Mouse (Mus musculus): ENCODE data around the gene Clpsl2. TPM values are rescaled to one million over a fixed set of nuclear protein-coding genes. Genes with fewer than 3 reads are reported as not detected.

Clpsl2 gene
- polyA plus RNA-seq (2012; fragmentation: generic; extraction: Trizol), result not detected
- long read RNA-seq, experiment 1, result 0 reads
- long read RNA-seq, experiment 2, result 0 reads

- TF ChIP-seq MYOG (IDR thresholded peaks at IDR 0.05; ENCODE audit: control insufficient read depth, extremely low read depth, insufficient read length) (no peak), CEBPB (IDR thresholded peaks at IDR 0.05; ENCODE audit: low read depth) (no peak), CTCF (IDR thresholded peaks at IDR 0.05; ENCODE audit: control insufficient read depth, insufficient read depth, insufficient read length) (no peak), MYOD1 (IDR thresholded peaks at IDR 0.05; ENCODE audit: control insufficient read depth, insufficient read length, low read depth) (no peak), MAX (IDR thresholded peaks at IDR 0.05) (no peak), FOSL1 (IDR thresholded peaks at IDR 0.05; ENCODE audit: insufficient read depth, low read length, poor library complexity, severe bottlenecking) (no peak), USF1 (IDR thresholded peaks at IDR 0.05; ENCODE audit: low read depth) (no peak)
- Histone ChIP-seq H3K79me2 (ENCODE audit: control insufficient read depth, insufficient read depth) (no peaks in the 10 kb centered on the region), H3K79me3 (ENCODE audit: low read depth) (no peaks in the 10 kb centered on the region), H3K27me3 (ENCODE audit: control insufficient read depth, insufficient read depth, insufficient read length) (peaks cover 15% of the 10 kb centered on the region), H3K4me3 (ENCODE audit: insufficient read depth, poor library complexity, severe bottlenecking) (no peak within 1 kb of the TSS), H3K36me3 (ENCODE audit: control insufficient read depth, insufficient read depth) (no peaks in the 10 kb centered on the region), H3ac (ENCODE audit: control insufficient read depth, insufficient read length, low read depth) (no peak within 1 kb of the TSS)
These were observed at the start of gene Clpsl2 for GRCm38 (mm10) chr17:28549111-28549510. Clpsl2 (plus strand) TSS chr17:28549411.

DNA sequence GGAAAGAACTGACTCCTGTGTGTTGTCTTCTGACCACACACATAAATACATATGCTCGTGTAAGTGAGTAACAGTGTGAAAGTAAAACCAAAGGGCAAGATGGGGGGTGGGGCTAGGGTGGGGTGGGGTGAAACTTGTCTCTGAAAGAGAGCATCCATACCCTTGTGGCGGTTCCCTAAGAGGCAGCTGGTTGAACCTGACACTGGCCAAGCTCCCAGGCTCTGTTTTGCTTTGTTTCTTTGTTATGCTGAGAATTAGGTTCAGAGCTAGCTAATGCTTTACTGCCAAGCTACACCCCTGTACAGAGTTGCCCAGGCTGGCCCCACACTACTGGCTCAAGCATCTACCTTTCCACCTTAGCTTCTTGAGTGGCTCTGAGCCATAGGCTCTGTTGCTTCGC is 48.7 kb upstream of the Clpsl2 start:
- no peak overlapping the region for H3K4me3 ChIP-seq (ENCODE audit: insufficient read depth, poor library complexity, severe bottlenecking)
- no peaks in the 10 kb centered on the region for H3K79me3 ChIP-seq (ENCODE audit: low read depth)
- no peak overlapping the region for H3ac ChIP-seq (ENCODE audit: control insufficient read depth, insufficient read length, low read depth)
- H3K36me3 ChIP-seq (ENCODE audit: control insufficient read depth, insufficient read depth), result no peaks in the 10 kb centered on the region
- TF ChIP-seq USF1 (IDR thresholded peaks at IDR 0.05; ENCODE audit: low read depth) (no peak), MYOD1 (IDR thresholded peaks at IDR 0.05; ENCODE audit: control insufficient read depth, insufficient read length, low read depth) (no peak), FOSL1 (IDR thresholded peaks at IDR 0.05; ENCODE audit: insufficient read depth, low read length, poor library complexity, severe bottlenecking) (no peak), CTCF (IDR thresholded peaks at IDR 0.05; ENCODE audit: control insufficient read depth, insufficient read depth, insufficient read length) (no peak), MAX (IDR thresholded peaks at IDR 0.05) (no peak), MYOG (IDR thresholded peaks at IDR 0.05; ENCODE audit: control insufficient read depth, extremely low read depth, insufficient read length) (no peak), CEBPB (IDR thresholded peaks at IDR 0.05; ENCODE audit: low read depth) (no peak)
- H3K79me2 ChIP-seq (ENCODE audit: control insufficient read depth, insufficient read depth), result no peaks in the 10 kb centered on the region
- no peaks in the 10 kb centered on the region for H3K27me3 ChIP-seq (ENCODE audit: control insufficient read depth, insufficient read depth, insufficient read length)

DNA sequence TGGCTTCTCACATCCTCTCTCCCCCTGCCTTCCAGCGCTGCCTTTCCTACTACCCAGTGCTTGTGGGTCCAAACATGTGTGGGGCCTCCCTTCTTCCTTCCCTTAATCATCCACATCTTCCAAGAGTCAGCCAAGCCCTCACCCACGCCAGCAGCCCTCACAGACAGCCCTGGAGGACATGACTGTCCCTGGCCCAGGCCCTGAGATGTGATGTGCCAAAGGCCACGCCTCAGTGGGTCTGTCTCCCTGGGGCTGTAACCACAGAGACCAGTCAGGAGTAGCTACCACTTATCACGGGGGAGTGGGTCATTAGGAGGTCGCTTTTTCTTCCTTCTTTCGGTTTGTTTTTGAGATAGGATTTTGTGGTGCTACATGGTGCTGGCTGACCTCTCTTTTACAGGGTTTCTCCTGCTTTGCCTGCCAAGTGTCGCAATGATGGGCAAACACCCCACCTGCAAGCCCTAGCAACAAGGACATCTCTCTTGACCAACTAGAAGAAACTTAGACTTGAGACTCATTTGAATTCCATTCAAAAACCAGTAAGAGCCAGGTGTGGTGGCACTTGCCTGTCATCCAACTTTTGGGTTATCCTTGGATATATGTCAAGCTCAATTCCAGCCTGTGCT is 46.9 kb upstream of the Clpsl2 start:
- TF ChIP-seq MAX (IDR thresholded peaks at IDR 0.05), result no peak
- TF ChIP-seq USF1 (IDR thresholded peaks at IDR 0.05; ENCODE audit: low read depth), result no peak
- no peak for TF ChIP-seq MYOG (IDR thresholded peaks at IDR 0.05; ENCODE audit: control insufficient read depth, extremely low read depth, insufficient read length)
- no peak for TF ChIP-seq CTCF (IDR thresholded peaks at IDR 0.05; ENCODE audit: control insufficient read depth, insufficient read depth, insufficient read length)
- H3K36me3 ChIP-seq (ENCODE audit: control insufficient read depth, insufficient read depth), result no peaks in the 10 kb centered on the region
- no peaks in the 10 kb centered on the region for H3K79me2 ChIP-seq (ENCODE audit: control insufficient read depth, insufficient read depth)
- H3K4me3 ChIP-seq (ENCODE audit: insufficient read depth, poor library complexity, severe bottlenecking), result no peak overlapping the region
- H3K79me3 ChIP-seq (ENCODE audit: low read depth), result no peaks in the 10 kb centered on the region
- no peaks in the 10 kb centered on the region for H3K27me3 ChIP-seq (ENCODE audit: control insufficient read depth, insufficient read depth, insufficient read length)
- no peak overlapping the region for H3ac ChIP-seq (ENCODE audit: control insufficient read depth, insufficient read length, low read depth)

DNA sequence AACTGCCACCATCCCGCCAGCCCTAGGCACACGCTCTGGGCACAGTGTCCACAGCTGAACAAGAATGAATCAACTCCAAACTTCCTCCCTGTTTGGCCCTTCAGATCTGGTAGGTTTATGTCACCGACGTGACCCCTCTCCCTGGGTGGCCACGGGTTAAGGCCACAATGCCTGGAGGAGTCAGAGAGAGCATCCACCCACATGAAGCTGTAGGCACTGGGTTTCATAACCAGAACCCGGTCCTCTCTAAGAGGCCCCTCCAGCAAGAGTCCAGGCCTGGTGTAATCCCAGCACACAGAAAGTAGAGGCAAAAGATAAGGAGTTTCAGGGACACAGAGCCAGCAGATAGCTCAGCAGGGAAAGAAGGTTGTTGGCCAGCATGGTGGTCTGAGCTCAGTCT is 45.0 kb upstream of the Clpsl2 start:
- Histone ChIP-seq H3K36me3 (ENCODE audit: control insufficient read depth, insufficient read depth) (no peaks in the 10 kb centered on the region), H3K27me3 (ENCODE audit: control insufficient read depth, insufficient read depth, insufficient read length) (no peaks in the 10 kb centered on the region), H3ac (ENCODE audit: control insufficient read depth, insufficient read length, low read depth) (no peak overlapping the region), H3K79me3 (ENCODE audit: low read depth) (no peaks in the 10 kb centered on the region), H3K79me2 (ENCODE audit: control insufficient read depth, insufficient read depth) (no peaks in the 10 kb centered on the region), H3K4me3 (ENCODE audit: insufficient read depth, poor library complexity, severe bottlenecking) (no peak overlapping the region)
- TF ChIP-seq MYOD1 (IDR thresholded peaks at IDR 0.05; ENCODE audit: control insufficient read depth, insufficient read length, low read depth), result no peak
- no peak for TF ChIP-seq FOSL1 (IDR thresholded peaks at IDR 0.05; ENCODE audit: insufficient read depth, low read length, poor library complexity, severe bottlenecking)

DNA sequence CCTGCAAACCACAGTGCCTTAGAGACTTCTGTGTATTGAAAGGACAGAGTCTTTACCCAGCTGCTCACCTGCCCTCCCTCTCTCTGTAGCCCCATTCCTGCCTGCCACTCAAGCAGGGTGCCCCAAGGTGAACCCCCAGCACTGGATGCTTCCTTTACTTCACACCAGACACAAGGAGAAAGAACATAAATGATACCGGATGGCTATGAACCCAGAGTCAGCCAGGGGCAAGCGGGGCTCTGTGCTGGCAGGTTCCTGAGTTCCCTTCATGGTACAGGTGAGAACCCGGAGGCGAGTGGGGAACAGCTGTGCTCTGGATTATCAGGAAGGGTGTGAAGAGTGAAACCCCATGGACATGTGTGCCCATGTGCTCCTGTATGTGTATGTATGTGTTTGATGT is 43.6 kb upstream of the Clpsl2 start:
- H3K79me2 ChIP-seq (ENCODE audit: control insufficient read depth, insufficient read depth), result no peaks in the 10 kb centered on the region
- no peak overlapping the region for H3K4me3 ChIP-seq (ENCODE audit: insufficient read depth, poor library complexity, severe bottlenecking)
- no peaks in the 10 kb centered on the region for H3K79me3 ChIP-seq (ENCODE audit: low read depth)
- no peaks in the 10 kb centered on the region for H3K27me3 ChIP-seq (ENCODE audit: control insufficient read depth, insufficient read depth, insufficient read length)
- no peak for TF ChIP-seq MYOG (IDR thresholded peaks at IDR 0.05; ENCODE audit: control insufficient read depth, extremely low read depth, insufficient read length)
- no peak for TF ChIP-seq MYOD1 (IDR thresholded peaks at IDR 0.05; ENCODE audit: control insufficient read depth, insufficient read length, low read depth)
- TF ChIP-seq CTCF (IDR thresholded peaks at IDR 0.05; ENCODE audit: control insufficient read depth, insufficient read depth, insufficient read length), result no peak
- no peaks in the 10 kb centered on the region for H3K36me3 ChIP-seq (ENCODE audit: control insufficient read depth, insufficient read depth)
- no peak overlapping the region for H3ac ChIP-seq (ENCODE audit: control insufficient read depth, insufficient read length, low read depth)

DNA sequence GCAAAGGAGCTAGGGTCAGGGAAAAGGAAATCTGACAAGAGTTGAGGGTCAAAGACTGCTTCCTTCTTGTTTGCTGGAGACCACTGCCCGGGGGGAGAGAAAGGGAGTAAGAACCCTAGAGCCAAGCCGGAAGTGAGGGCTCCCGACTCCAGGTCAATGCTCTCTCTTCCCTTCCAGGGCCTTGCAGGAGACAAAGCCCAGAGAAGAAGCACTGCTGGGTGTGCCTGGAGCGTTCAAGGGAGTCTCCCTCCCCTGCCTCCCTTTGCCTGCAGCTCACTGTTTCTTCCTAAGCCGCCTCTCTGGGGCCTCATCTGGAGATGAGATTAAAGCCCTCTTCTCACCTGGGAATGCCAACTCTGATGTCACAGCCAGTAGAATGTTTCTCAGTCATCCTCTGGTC is 42.3 kb upstream of the Clpsl2 start:
- Histone ChIP-seq H3ac (ENCODE audit: control insufficient read depth, insufficient read length, low read depth) (no peak overlapping the region), H3K4me3 (ENCODE audit: insufficient read depth, poor library complexity, severe bottlenecking) (no peak overlapping the region), H3K36me3 (ENCODE audit: control insufficient read depth, insufficient read depth) (no peaks in the 10 kb centered on the region), H3K27me3 (ENCODE audit: control insufficient read depth, insufficient read depth, insufficient read length) (no peaks in the 10 kb centered on the region), H3K79me2 (ENCODE audit: control insufficient read depth, insufficient read depth) (no peaks in the 10 kb centered on the region), H3K79me3 (ENCODE audit: low read depth) (no peaks in the 10 kb centered on the region)
- no peak for TF ChIP-seq USF1 (IDR thresholded peaks at IDR 0.05; ENCODE audit: low read depth)
- no peak for TF ChIP-seq FOSL1 (IDR thresholded peaks at IDR 0.05; ENCODE audit: insufficient read depth, low read length, poor library complexity, severe bottlenecking)
- TF ChIP-seq MYOD1 (IDR thresholded peaks at IDR 0.05; ENCODE audit: control insufficient read depth, insufficient read length, low read depth), result no peak
- no peak for TF ChIP-seq CTCF (IDR thresholded peaks at IDR 0.05; ENCODE audit: control insufficient read depth, insufficient read depth, insufficient read length)
- TF ChIP-seq CEBPB (IDR thresholded peaks at IDR 0.05; ENCODE audit: low read depth), result no peak
- no peak for TF ChIP-seq MAX (IDR thresholded peaks at IDR 0.05)

Data from C2C12 (cell line).